Mouse (Mus musculus) small intestine, adult 2 months (tissue): ENCODE measurements around the gene Syndig1l. TPM values are rescaled to one million over a fixed set of nuclear protein-coding genes. Genes with fewer than 3 reads are reported as not detected.

Experiments used
- H3K27ac ChIP-seq: fragments of 200-500 bp; 2 replicates; pipeline ENCODE4 v1.5.1; 2012; ENCODE audit warnings: low read depth, low read length, control low read depth, inconsistent platforms; ENCODE audit not compliant: insufficient read depth
- H3K27me3 ChIP-seq: fragments of 200-500 bp; 2 replicates; pipeline ENCODE4 v1.6.1; 2012; ENCODE audit warnings: mild to moderate bottlenecking, moderate library complexity, low read length, inconsistent platforms; ENCODE audit not compliant: control insufficient read depth, insufficient read depth
- H3K36me3 ChIP-seq: fragments of 200-500 bp; 2 replicates; pipeline ENCODE4 v1.6.1; 2012; ENCODE audit warnings: mild to moderate bottlenecking, low read length, control low read depth, inconsistent platforms; ENCODE audit not compliant: control insufficient read depth, insufficient read depth
- H3K4me1 ChIP-seq: fragments of 200-500 bp; 2 replicates; pipeline ENCODE4 v1.6.1; 2012; ENCODE audit warnings: low read length, inconsistent platforms, mixed read lengths; ENCODE audit not compliant: control insufficient read depth, insufficient read depth, insufficient read length
- H3K4me3 ChIP-seq: fragments of 200-500 bp; 2 replicates; pipeline ENCODE4 v1.5.1; 2012; ENCODE audit warnings: low read depth, mild to moderate bottlenecking, control low read depth, inconsistent platforms, low read length, moderate library complexity
- CTCF ChIP-seq: fragments of 200-500 bp; IDR thresholded peaks from 2 replicates; pipeline ENCODE4 v1.5.1; 2012; ENCODE audit warnings: low read depth, mild to moderate bottlenecking, control low read depth, inconsistent platforms, low read length, moderate library complexity, mixed read lengths; ENCODE audit not compliant: insufficient replicate concordance, insufficient read length; ENCODE audit errors: extremely low read depth
- POLR2A ChIP-seq: fragments of 200-500 bp; IDR thresholded peaks from 2 replicates; pipeline ENCODE4 v1.6.1; 2012; ENCODE audit warnings: low read depth, mild to moderate bottlenecking, control low read depth, inconsistent platforms, low read length, moderate library complexity
- WGBS: fragments of 180-500 bp; shearing (Covaris S2); methylation state at CpG from one replicate; pipeline ENCODE4 v1.1.7; 2018; 5-methylcytosine and 5-hydroxymethylcytosine counted together
- polyA plus RNA-seq: library from polyadenylated mRNA; depleted of rRNA; stranded (reverse); fragments of >200 nt; gene quantifications from 2 replicates; pipeline ENCODE4 v1.2.3, GENCODE M21; 2012; rRNA removed

Gene Syndig1l
- polyA plus RNA-seq: not detected in 2 replicates

DNA sequence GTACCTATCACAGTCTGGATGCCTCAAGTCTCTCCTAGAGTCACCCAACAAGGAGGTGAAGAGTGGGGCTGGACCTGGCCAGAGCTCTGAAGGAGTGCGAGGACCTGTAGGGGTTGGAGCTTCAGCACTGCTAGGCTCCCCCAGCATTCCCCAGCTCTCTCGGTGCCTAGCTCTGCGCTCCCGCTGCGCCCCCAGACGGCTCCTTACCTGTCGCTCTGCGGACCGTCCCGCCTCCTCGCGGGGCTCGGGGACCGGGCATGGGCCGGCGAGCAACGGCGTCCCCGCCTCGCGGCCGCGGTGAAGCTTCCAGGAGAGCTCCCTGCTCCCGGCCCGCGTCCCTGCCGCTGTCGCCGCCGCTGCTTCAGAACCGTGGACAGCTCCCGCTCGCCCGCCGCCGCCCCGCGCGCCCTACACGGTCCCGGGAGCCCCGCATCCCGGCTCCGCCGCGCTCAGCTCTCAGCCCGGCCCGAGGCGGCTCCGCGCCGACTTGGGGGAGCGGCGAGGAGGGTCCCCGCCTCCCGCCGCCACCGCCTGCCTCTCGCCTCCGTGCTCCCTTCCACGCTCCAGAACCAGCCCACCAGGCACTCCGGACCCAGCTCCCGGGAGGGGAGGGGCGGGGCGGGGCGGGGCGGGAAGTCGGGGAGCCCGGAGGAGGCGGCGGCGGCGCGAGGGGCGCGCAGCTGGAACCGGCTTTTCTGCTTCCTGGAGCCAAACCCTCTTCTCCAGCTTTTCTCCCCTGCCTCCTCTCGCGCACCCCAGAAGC is at the start of gene Syndig1l:
Syndig1l (minus strand) TSS at position 513 of the 763 bp plus-strand sequence.
- peak within 1 kb of the TSS; percentile 64 for H3K4me3 ChIP-seq
- 1% methylated on average over 75 of the region's 79 CpGs for WGBS
- H3K4me1 ChIP-seq: peaks cover 3% of the 10 kb centered on the region; the same call in 1 of the 2 replicates

DNA sequence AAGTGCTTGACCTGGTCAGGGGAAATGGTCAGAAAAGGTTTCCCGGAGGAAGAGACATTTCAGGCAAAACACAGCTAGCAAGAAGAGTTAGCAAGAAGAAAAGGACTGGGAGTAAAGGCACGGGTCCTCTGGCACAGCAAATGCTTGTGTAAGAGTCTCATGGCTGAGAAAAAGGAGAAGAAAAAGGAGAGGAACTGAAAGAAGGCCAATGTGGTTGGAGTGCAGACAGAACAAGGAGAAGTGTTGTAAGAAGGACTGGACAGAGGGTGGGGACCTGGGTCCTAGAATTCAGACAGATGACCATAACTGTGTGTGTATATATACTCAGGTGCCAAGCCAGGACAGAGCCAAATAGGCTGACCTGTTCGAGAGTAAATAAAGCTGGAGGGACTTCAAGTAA is 49.5 kb upstream of the Syndig1l start:
- WGBS: 56% methylated on average over 3 of the region's 3 CpGs
- H3K27me3 ChIP-seq: no peaks in the 10 kb centered on the region
- no peaks in the 10 kb centered on the region for H3K36me3 ChIP-seq
- TF ChIP-seq POLR2A (no peak), CTCF (no peak)
- H3K4me1 ChIP-seq: 0 out of 2 replicates have a peak, but pooled peaks cover 2% of the 10 kb centered on the region
- no peak overlapping the region for H3K27ac ChIP-seq
- no peak overlapping the region for H3K4me3 ChIP-seq

More for the DNA sequence above, at the start of gene Syndig1l:
- H3K27ac ChIP-seq: no peak within 1 kb of the TSS
- TF ChIP-seq CTCF (no peak), POLR2A (no peak)
- peaks cover 11% of the 10 kb centered on the region for H3K27me3 ChIP-seq
- no peaks in the 10 kb centered on the region for H3K36me3 ChIP-seq

DNA sequence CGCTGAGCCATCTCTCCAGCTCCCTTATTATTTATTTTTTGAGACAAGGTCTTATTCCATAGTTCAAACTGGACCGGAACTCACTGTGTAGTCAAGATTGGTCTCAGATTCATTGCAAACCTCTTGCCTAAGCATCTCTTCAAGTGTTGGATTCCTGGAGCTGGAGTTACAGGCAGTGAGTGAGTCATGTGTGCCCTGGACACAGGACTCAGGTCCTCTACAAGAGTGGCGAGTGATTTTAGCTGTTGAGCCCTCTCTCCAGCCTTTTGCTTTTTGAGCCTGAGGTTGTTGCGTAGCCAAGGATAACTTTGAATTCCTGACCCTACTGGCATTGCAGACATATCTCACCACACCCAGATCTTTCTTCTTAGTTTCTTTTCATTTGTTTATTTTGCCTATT is 47.1 kb upstream of the Syndig1l start:
- Histone ChIP-seq H3K4me1 (no peaks in the 10 kb centered on the region), H3K4me3 (no peak overlapping the region), H3K27me3 (no peaks in the 10 kb centered on the region), H3K27ac (no peak overlapping the region), H3K36me3 (no peaks in the 10 kb centered on the region)
- WGBS: 57% methylated on average over 4 of the region's 4 CpGs
- TF ChIP-seq POLR2A (no peak), CTCF (no peak)

DNA sequence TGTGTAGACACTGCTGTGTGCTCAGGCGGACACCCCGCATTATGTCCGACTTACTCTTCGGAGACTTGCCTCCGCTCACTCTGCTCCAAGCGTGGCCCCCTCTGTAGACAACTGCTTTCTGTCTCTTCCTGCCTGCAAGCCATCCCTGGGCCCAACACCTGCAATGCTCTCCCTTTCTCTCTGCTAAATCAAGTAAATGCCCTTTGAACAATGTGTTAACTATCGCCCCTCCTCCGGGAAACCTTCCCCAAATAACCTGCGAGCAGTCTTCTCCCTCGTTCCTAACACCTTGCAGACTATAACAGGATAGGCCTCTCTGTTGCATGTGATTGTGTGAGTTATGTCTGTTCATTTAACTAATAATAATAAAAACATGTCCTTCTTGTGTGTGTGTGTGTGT is 44.9 kb upstream of the Syndig1l start:
- H3K27ac ChIP-seq: no peak overlapping the region

DNA sequence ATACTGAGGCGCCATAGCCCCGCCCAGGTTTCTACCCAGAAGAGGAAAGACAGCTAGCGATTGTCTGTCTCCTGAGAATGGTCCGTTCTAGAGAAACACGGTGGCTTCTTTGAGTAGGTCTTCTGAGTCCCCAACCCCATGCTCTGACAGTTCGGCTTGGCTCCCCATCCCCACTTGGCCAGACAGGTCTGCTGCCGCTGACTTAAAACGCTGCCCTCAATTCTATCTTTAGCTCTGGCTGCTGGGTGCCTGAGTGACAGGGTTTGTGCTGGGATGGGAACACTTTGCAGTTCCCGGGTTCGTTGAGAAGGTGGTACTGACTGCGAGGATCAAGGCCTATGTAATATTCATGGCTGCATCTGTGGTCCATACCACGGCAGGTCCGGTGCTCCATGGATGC is 34.7 kb upstream of the Syndig1l start:
- Histone ChIP-seq H3K27ac (no peak overlapping the region), H3K4me3 (no peak overlapping the region), H3K27me3 (no peaks in the 10 kb centered on the region), H3K36me3 (no peaks in the 10 kb centered on the region), H3K4me1 (no peaks in the 10 kb centered on the region)
- 72% methylated on average over 13 of the region's 13 CpGs for WGBS
- TF ChIP-seq CTCF (no peak), POLR2A (no peak)

More for the DNA sequence above, 44.9 kb upstream of the Syndig1l start:
- WGBS: 75% methylated on average over 10 of the region's 10 CpGs
- no peaks in the 10 kb centered on the region for H3K36me3 ChIP-seq
- no peaks in the 10 kb centered on the region for H3K4me1 ChIP-seq
- no peaks in the 10 kb centered on the region for H3K27me3 ChIP-seq
- TF ChIP-seq POLR2A (no peak), CTCF (no peak)
- H3K4me3 ChIP-seq: no peak overlapping the region

DNA sequence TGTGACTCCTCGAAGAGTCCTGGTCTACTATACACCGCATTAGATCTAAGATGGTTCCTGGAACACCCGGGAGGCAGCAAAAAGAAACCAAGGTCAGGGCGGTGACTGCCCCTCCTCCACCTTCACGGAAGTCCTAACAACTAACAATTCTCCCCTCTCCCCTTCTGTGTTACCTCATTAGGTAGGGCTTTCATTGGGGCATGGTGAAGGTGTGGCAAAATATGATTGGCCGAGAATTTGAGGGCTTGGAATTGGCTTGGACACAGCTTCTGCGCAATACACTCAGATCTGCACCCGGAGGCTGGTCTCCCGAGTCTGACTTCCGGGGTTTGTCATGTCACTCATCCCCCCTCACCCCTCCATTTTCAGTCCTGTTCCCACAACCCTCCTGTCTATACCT is 29.8 kb upstream of the Syndig1l start:
- 84% methylated on average over 10 of the region's 10 CpGs for WGBS
- H3K36me3 ChIP-seq: no peaks in the 10 kb centered on the region
- no peak for TF ChIP-seq CTCF
- no peak for TF ChIP-seq POLR2A
- H3K27me3 ChIP-seq: no peaks in the 10 kb centered on the region
- no peak overlapping the region for H3K27ac ChIP-seq
- no peaks in the 10 kb centered on the region for H3K4me1 ChIP-seq
- H3K4me3 ChIP-seq: no peak overlapping the region

DNA sequence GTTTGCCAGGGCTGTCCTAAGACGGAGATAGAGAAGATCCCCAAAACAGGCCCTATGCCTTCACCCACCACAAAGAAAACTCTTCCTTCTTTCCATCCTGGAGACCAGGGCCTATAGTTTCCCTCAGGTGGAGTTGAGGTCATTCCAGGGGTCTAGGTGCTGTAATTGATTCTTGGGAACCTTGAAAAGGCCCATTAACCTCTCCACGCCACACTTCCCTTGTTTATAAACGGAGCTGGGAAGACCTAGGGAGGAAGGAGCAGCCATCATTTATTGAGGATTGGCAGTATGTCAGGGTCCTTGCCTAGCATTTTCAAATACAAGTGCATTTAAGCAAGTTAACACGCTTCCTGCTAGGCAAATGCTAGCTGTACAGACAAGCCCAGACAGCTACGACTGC is 28.8 kb upstream of the Syndig1l start:
- Histone ChIP-seq H3K4me3 (no peak overlapping the region), H3K27ac (no peak overlapping the region), H3K27me3 (no peaks in the 10 kb centered on the region), H3K4me1 (no peaks in the 10 kb centered on the region), H3K36me3 (no peaks in the 10 kb centered on the region)
- no peak for TF ChIP-seq CTCF
- TF ChIP-seq POLR2A: no peak
- whole genome bisulfite sequencing: 63% methylated on average over 5 of the region's 5 CpGs
